Comparison of ENCODE assay signal across 8 mouse cellular contexts in the genomic region with DNA sequence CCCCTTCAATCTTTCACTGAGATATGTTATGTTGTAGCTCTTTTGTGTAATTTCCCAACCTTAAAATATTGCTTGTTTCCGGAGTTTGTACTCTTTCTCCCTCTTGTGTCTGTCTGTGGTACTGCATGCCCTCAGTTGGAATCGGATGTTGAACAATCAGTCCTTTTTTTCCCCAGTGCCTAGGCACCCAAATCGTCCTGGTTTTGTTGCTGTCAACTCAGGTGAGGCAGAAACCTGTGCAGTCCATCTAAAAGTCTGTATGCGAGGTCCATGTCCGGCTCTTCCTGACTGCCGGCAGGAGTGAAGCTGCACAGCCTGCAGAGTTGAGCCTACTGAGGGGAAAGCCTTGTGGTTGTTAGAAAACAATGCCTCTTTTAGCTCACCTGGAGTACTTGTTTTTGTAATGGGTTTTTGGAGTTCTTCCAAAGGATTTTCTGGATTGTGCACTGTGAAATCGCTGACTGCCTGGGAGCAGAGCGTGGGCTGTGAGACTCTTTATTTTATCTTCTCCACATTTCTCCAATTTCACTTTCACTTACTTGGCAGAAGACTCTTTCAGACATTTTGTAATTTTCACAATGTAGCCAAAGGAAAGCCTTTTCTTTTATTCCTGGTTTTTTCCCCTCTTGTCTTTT. TPM values are rescaled to one million over a fixed set of nuclear protein-coding genes. Genes with fewer than 3 reads are reported as not detected.
DNase-seq lines count a peak whose midpoint lies in the region; ATAC-seq and TF ChIP-seq lines count a peak whose summit lies in the region.

No protein-coding gene starts in this region.

- H3K4me2 ChIP-seq in limb, embryonic 14.5 days (replicated peaks; ENCODE audit: low read depth, low read length, severe bottlenecking), result no peak overlapping the region

- ATAC-seq in erythroid progenitor cell, adult 5-6 weeks (replicated peaks; ENCODE audit: low FRiP score, poor library complexity, severe bottlenecking), result peak; percentile 70
- no peak; the same call in 1 of the 2 replicates for ATAC-seq in limb, embryonic 14.5 days (ENCODE audit: low FRiP score, low read depth)

- H3K36me3 ChIP-seq in limb, embryonic 14.5 days (ENCODE audit: control insufficient read depth, insufficient read depth, low read length), result peaks cover 36% of the 10 kb centered on the region

- 50% methylated on average over 8 of the region's 8 CpGs for WGBS in limb, embryonic 14.5 days

- peaks cover 3% of the 10 kb centered on the region; the same call in 1 of the 2 replicates for H3K4me1 ChIP-seq in limb, embryonic 14.5 days (ENCODE audit: control insufficient read depth, insufficient read depth, low read length)

- H3K4me3 ChIP-seq in limb, embryonic 14.5 days (replicated peaks; ENCODE audit: low read length), result no peak overlapping the region

- DNase-seq in urinary bladder, adult 18-20 months (ENCODE audit: low spot score in 2 of 2), result peak; percentile 31 to 54
- DNase-seq in urinary bladder, postnatal 10 days (ENCODE audit: low spot score), result no peak
- peak; percentile 69 for DNase-seq in brain, embryonic 14.5 days (ENCODE audit: low read depth)
- peak; percentile 33 to 68 for DNase-seq in kidney, adult 8-10 months
- DNase-seq in limb, embryonic 14.5 days (ENCODE audit: low spot score), result peak; percentile 36
- peak; percentile 66 for DNase-seq in retina, postnatal 1 day
- peak; percentile 49 to 62 for DNase-seq in urinary bladder, postnatal 36 days (ENCODE audit: low spot score in 2 of 2)

- H3K27ac ChIP-seq in limb, embryonic 14.5 days (replicated peaks; ENCODE audit: low read depth, low read length), result no peak overlapping the region

- no peaks in the 10 kb centered on the region for H3K27me3 ChIP-seq in limb, embryonic 14.5 days (ENCODE audit: control insufficient read depth, insufficient read depth, low read length)

- TF ChIP-seq POLR2A in brain, embryonic 14.5 days (IDR thresholded peaks at IDR 0.05; ENCODE audit: borderline replicate concordance, extremely low read depth, insufficient read depth, insufficient read length, poor library complexity, severe bottlenecking), result no peak
- TF ChIP-seq POLR2A in limb, embryonic 14.5 days (IDR thresholded peaks at IDR 0.05; ENCODE audit: borderline replicate concordance, extremely low read depth, insufficient read depth, insufficient read length), result no peak

- H3K9ac ChIP-seq in limb, embryonic 14.5 days (ENCODE audit: low read depth, low read length, severe bottlenecking), result no peak overlapping the region

- TF ChIP-seq CTCF in brain, embryonic 14.5 days (IDR thresholded peaks at IDR 0.05; ENCODE audit: borderline replicate concordance, extremely low read depth, insufficient read depth, insufficient read length), result peak; percentile 79; the same call in 1 of the 2 replicates

- no peaks in the 10 kb centered on the region for H3K9me3 ChIP-seq in limb, embryonic 14.5 days (ENCODE audit: control insufficient read depth, low read length)

RNA-seq across cellular contexts. Expression of a gene that starts 11.4 kb away (rescaled TPM):
- polyA plus RNA-seq in brain, embryonic 14.5 days (2012; rRNA removed), result 53.1 and 65.7 TPM in 2 replicates
- 115 and 158 TPM in 2 replicates for total RNA-seq in erythroid progenitor cell, adult 5-6 weeks (2015; ENCODE audit: low replicate concordance)
- 185 and 210 TPM in 2 replicates for total RNA-seq in erythroid progenitor cell, adult 5-6 weeks (2017; ENCODE audit: low replicate concordance)
- 39.6 and 53.9 TPM in 2 replicates for polyA plus RNA-seq in limb, embryonic 14.5 days (2012; rRNA removed)
- 137 and 140 TPM in 2 replicates for polyA plus RNA-seq in limb, embryonic 14.5 days (2014; fragmentation: Nextera tagmentation; extraction: Ambion mirVana)
